Mouse (Mus musculus) brown adipose tissue, adult 24 weeks (tissue): ENCODE measurements around the gene Psd. TPM values are rescaled to one million over a fixed set of nuclear protein-coding genes. Genes with fewer than 3 reads are reported as not detected.
A peak's percentile ranks its signal among the peaks of the same experiment; 100 is the strongest.

Experiments
- H3K27ac ChIP-seq: fragments of 200-500 bp; replicated peaks from 2 replicates; pipeline ENCODE4 v1.5.1; 2012; ENCODE audit warnings: low read depth, mild to moderate bottlenecking, low read length
- H3K4me1 ChIP-seq: fragments of 200-500 bp; 2 replicates; pipeline ENCODE4 v1.6.1; 2012; ENCODE audit warnings: low read length, mixed read lengths; ENCODE audit not compliant: control insufficient read depth, insufficient read depth, insufficient read length
- H3K4me3 ChIP-seq: fragments of 200-500 bp; 2 replicates; pipeline ENCODE4 v1.5.1; 2012; ENCODE audit warnings: low read depth, mild to moderate bottlenecking, low read length, moderate library complexity; ENCODE audit not compliant: insufficient read depth
- polyA plus RNA-seq: library from polyadenylated mRNA; stranded (reverse); fragments of >200 nt; gene quantifications from 2 replicates; pipeline ENCODE4 v1.2.4, GENCODE M21; 2012; ENCODE audit not compliant: missing spikeins, insufficient read depth, insufficient read length

The Psd gene
- polyA plus RNA-seq, 1 experiment: 1.4 TPM

DNA sequence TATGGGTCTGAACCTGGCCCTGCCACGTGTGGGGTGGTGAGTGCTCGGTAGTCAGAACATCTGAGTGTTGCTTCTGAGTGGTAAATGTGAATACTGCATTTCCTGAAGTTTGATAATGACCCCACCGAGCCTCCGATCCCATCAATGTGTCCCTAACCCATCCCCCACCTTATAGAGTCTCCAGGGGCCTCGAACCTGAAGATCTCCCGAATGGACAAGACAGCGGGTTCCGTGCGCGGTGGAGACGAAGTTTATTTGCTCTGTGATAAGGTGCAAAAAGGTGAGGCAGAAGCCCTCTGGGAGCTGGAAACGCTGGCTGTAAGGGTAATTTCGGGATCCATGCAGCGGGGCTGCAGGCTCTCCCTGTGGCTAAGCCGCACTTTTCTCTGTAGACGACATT is 19.2 kb downstream of the Psd start:
- H3K4me3 ChIP-seq: no peak overlapping the region
- no peak overlapping the region for H3K27ac ChIP-seq
- H3K4me1 ChIP-seq: no peaks in the 10 kb centered on the region

DNA sequence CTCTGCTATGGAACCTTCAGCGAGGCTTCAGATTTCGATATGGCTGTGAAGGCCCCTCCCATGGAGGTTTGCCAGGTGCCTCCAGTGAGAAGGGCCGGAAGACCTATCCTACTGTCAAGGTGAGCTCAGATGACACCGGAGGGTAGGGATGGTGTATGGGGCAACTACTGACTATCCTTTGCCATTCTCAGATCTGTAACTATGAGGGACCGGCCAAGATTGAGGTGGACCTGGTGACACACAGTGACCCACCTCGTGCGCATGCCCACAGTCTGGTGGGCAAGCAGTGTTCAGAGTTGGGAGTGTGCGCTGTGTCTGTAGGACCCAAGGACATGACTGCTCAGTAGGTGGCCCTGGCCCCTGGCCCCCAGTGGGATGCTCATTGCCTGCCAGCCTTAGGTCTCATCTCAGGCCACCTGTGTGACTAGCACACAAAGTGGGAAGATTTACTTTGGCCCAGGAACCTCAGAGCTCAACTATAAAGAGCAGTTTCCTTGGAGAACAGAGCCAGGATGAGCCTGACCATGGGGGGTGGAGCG is 20.1 kb downstream of the Psd start:
- no peak overlapping the region; the same call in 1 of the 2 replicates for H3K4me3 ChIP-seq
- H3K27ac ChIP-seq: no peak overlapping the region
- H3K4me1 ChIP-seq: no peaks in the 10 kb centered on the region

DNA sequence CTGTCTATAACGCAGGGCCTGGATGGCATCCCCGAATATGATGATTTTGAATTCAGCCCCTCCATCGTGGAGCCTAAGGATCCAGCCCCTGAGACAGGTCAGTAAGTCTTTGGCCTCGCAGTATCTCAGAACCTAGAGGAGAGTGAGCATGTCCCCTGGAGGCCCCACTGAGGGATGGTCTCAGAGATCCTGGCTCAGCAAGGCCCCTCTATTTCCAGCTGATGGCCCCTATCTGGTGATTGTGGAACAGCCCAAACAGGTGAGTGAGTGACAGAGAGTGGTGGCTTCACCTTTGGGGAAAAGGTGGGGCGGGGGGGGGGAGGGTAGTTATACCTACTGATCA is 20.7 kb downstream of the Psd start:
- no peaks in the 10 kb centered on the region for H3K4me1 ChIP-seq
- H3K4me3 ChIP-seq: peak overlapping the region; percentile 71
- no peak overlapping the region; the same call in 1 of the 2 replicates for H3K27ac ChIP-seq

DNA sequence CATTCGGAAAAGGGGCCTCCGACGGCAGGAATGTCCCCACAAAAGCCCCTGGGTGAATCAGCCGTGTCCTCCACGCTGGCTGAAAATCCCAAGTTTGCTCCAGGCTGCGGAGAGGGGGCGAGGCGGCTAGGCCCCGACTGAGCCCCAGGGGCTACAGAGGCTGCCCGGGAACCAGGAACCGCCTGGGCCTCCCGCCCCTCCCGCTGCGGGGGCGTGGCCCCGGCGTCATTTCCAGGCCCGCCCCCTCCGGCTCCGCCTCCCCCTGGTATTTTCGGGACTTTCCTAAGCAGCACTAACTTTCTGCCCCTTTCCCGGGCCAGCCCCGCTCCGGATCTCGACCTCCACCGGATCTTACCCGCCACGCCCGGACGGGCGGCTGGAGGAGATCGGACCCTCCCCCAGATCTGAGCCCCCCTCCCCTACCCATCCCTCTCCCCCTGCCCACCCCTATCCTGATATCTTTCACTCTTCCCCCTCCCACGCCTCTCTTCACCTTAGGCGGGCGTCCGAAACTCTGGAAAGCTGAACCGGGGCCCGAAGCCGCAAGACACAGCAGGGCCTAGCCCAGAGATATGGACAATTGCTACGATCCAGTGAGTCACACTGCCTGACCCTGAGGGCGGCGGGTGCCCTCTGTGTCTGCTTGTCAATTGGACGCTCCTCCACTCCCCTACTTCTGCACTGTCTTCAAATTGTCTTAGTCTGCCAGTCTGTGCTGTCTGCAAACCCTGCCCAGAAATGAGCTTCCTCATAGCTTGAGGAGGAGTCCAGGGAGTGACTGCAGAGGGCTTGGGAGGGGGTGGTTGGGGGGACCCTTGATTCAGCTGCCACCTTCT is 21.3 kb downstream of the Psd start:
- Histone ChIP-seq H3K27ac (peak overlapping the region; percentile 83), H3K4me1 (no peaks in the 10 kb centered on the region), H3K4me3 (peak overlapping the region; percentile 94)

DNA sequence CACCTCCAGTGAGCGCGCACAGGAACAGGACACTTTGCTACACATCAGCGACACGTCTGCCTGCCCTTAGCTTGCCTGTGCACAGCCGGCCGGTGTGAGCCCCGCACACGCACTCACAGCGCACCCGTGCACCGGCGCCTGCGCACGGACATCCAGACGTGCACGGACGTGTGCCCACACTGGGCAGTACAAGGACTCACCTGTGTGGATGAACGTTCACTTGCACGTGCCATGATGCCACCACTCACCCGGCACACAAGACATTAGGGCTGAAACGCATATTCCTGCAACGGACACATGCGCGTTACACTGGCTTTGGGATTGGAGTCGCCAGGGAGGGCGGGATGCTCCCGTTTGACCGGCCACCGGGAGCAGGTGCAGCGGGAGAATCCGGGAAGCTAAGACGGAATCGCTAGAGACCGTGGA is 22.0 kb downstream of the Psd start:
- Histone ChIP-seq H3K27ac (peak overlapping the region; percentile 83), H3K4me1 (no peaks in the 10 kb centered on the region), H3K4me3 (peak overlapping the region; percentile 94)

DNA sequence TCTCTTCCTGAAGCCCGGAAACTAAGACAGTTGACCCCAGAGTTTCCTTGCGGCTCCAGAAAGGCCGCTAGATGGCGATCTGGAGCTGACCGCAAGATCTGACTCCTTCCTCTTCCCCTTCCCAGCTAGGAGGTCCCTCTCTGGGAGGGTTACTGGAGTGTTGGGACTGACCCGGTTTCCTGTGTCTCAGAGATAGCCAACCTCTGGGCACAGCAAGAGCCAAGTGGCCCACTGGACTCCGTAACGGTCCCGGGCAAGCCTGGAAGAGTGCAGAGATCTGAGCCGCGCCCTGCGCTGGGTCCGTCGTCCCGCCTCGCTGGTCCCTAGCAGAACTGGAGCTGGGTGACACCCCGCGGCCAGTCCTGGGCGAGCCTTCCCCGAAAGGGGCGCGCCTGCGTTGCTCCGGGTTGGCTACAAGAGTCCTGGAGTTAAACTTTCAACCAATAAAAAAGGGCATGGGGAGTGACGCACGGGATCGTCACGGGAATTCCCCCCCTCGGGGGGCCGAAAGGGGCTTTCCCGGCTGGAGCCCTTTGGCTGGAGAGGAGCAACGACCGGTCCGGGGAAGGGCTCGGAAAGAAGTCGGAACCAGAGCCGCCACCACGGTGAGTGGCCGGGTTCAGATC is 22.6 kb downstream of the Psd start, which contains the start of gene Nfkb2:
TSS of gene Nfkb2 (plus strand) at position 105 of the 626 bp plus-strand sequence.
- Histone ChIP-seq H3K4me3 (peak within 1 kb of the TSS; percentile 94), H3K27ac (peak within 1 kb of the TSS; percentile 98), H3K4me1 (no peaks in the 10 kb centered on the region)

DNA sequence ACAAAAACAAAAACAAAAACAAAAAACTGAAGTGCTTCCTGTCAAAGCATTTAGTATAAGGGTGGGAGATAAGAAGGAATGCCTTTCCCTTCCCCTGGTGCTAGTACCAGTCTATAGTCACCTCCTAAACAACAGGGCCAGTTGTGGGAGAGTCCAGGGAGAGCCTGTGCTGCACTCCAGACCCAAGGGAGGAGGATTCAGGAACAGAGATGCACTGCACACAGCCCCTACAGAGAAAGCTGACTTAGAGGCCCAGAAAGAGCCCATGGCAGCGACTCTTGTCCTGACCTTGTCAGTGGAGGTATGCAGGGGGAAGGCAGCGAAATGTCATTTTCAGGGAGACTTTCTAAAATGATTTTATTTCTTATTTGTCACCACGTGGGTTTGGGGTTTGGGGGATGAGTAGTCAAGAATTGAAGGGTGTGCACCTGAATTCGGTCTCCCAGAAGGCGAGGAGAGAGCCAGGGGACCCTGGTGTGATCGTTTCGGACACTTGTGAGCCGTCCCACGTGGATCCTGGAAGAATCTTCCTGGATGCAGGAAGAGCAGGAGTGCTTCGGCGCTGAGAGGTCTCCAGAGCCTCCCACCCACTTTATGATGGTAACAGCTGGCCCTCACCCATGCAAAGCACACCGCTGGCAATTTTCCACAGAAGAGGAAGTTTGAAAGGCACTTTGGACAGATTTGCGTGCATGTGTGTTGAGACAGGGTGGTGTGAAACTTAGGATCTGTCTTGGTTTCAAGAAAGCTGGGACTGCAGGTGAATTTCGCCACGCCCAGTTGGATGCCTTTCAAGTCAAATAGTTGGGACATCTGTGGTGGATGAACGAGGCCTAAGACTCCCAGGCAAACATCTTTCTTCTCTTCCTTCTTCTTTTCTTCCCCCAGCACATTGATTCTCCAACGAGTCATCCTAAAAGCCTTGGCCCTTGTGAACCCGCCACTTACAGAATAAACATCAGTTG is 23.4 kb downstream of the Psd start:
- Histone ChIP-seq H3K27ac (peak overlapping the region; percentile 31; the same call in 1 of the 2 replicates), H3K4me1 (no peaks in the 10 kb centered on the region), H3K4me3 (peak overlapping the region; percentile 94)

DNA sequence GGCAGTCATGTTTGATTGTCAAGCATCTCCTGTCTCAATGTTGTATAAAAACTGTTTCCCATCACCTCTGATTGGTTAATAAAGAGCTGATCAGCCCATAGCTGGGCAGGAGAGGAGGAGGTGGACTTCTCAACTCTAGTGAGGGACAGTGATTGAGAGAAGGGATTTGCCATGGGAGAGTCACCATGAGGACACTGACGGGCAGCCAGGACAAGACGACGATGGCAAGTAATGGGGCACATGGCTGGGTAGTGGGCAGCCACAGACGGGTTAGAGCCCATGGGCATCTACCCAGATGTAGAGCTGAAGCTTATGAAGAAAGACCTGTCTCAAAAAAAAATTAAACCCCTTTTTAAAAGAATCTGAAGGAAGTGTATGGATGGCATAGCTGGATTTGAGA is 24.4 kb downstream of the Psd start:
- Histone ChIP-seq H3K4me1 (no peaks in the 10 kb centered on the region), H3K27ac (no peak overlapping the region), H3K4me3 (no peak overlapping the region)

DNA sequence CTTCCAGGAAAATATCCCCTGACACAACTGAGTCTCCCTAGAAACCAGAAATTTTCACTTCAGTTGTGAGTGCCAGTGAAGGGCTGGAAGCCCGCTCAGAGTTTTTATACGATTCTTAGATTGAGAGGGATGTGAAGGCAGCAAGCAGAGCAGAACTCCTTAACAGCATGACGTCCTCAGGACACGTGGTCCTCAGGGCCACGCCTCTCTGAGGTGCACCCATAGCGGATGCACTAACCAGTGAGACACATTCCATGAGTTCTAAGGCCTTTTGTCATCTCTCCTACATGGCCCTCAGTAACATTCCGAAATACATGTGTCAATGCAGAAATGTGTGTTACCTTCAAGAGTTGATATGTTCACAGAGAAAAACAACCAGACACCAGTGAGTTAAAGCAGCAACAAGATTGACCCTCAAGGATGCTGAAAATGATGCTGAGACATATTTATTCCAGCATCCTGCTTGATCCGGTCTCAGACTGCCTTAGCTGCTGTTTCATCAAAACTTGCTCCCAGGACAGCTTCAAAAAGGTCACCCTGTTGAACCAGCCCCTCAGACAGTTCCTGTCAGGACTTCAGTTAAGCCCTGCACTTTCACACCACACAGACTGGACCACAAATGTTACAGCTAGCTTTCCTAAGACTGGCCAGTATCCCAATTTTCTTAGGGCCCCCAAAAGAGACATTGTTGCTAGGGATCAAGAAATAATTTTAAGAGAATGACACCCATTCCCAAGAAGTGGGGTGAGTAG is 26.5 kb downstream of the Psd start:
- no peaks in the 10 kb centered on the region for H3K4me1 ChIP-seq
- no peak overlapping the region for H3K27ac ChIP-seq
- no peak overlapping the region for H3K4me3 ChIP-seq

DNA sequence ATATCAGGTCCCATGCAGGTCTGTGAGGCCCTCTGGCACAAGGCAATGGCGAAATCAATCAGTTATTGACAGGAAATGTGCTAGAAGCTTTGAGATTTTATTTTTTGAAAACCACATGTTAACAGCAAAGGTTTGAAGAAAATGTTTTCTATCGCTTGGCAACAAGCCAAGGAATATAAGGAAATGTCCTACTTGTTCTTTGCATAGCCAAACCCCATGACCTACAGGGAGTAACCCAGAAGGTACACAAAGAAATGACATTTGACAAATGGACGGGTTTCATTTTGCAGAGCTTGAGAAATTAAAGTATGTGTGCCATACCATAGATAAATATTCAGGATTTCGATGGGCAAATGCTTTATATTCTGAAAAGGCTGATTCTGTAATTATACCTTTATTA is 30.0 kb downstream of the Psd start:
- Histone ChIP-seq H3K27ac (no peak overlapping the region), H3K4me1 (no peaks in the 10 kb centered on the region), H3K4me3 (no peak overlapping the region)

DNA sequence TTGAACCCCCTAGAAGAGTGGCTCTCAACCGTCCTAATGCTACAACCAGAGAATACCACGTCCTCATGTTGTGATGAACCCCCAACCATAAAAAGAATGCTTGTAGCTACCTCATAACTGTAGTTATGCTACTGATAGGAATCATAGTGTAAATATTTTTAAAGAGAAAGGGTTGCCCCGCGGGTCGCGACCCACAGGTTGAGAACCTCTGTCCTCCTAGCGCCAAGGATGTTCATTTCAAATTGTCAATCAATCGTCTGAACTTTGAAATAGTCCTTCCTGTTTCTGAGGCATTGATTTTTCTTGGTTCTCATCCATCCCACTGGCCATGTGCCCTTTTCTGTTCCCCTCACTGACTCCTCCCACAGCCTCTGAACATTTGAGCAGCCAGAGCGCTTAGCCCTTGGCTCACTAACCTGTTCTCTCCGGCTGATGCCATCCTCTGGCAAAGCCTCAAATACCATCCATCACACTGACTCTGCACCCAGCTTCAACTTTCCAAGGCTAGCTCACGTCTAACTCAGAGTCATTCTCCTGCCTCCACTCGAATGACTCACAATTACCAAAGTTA is 36.3 kb downstream of the Psd start:
- no peak overlapping the region for H3K4me3 ChIP-seq
- H3K4me1 ChIP-seq: no peaks in the 10 kb centered on the region
- no peak overlapping the region for H3K27ac ChIP-seq

DNA sequence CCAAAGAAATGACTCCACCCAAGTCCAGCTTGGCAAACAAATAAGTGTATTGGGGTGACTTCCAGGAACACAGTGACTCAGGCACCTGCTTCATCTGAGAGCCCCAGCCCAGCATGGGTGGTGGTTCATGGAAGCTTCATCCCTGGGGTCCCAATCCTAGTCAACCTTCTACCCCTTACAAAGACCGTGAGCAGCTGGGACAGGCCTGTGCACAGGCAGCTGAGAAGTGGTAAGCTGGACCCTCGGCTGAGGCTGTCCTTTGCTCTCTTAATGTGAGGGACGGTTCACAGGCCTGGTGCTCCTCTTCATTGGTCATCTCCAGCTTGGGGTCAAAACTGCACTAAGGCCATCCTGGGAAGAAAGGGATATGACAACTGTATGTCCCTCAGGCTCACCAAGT is 39.4 kb downstream of the Psd start:
- Histone ChIP-seq H3K27ac (no peak overlapping the region), H3K4me3 (no peak overlapping the region), H3K4me1 (no peaks in the 10 kb centered on the region)

DNA sequence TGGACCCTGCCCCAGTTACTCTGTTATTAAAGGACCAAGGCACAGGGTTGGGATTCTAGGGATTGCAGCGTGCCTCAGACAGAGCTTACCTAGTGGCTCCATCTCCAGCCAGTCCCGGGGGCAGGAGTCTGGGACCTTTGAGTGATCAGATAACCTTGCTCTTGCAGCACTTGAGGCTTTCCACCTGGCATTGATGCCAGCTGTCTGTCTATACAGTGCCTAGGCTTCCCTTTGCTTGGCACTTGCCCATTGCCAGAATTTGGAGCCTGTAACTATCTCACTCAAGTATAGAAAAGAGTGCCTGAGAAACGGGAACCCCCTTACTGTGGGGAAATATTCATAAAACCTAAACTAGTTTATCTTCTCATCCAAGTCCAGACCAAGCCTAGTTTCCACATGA is 40.0 kb downstream of the Psd start:
- Histone ChIP-seq H3K4me1 (no peaks in the 10 kb centered on the region), H3K4me3 (no peak overlapping the region), H3K27ac (no peak overlapping the region)

DNA sequence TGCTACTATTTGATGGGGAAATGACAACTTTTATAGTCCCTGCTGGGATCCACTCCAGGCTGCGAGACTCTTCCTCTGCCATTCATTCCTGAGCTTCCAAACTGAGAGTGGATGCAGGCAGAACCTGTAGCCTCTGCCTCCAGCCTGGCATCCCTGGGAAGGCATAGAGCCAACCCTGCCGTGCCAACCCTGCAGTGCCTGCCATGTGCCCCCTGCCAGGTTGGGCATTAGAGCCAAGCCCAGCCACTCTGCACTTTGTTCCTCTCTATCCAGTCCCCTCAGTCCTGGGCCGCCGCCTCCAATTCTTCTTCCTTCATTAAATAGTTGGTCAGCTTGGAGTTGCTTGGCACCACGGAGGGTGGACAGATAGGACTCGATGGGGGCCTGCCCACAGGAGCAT is 40.9 kb downstream of the Psd start:
- no peak overlapping the region for H3K27ac ChIP-seq
- H3K4me1 ChIP-seq: no peaks in the 10 kb centered on the region
- no peak overlapping the region for H3K4me3 ChIP-seq
